Mouse (Mus musculus) thymus, adult 2 months (tissue): ENCODE results near the gene Aldh3b2.

ENCODE experiments used
- CTCF ChIP-seq: fragments of 200-500 bp; IDR thresholded peaks from 2 replicates; pipeline ENCODE4 v1.5.1; 2012; ENCODE audit warnings: mild to moderate bottlenecking, control low read depth, low read length, moderate library complexity, borderline replicate concordance; ENCODE audit not compliant: control insufficient read depth, poor library complexity, insufficient read depth; ENCODE audit errors: extremely low read depth
- POLR2A ChIP-seq: fragments of 200-500 bp; IDR thresholded peaks from 2 replicates; pipeline ENCODE4 v1.6.1; 2012; ENCODE audit warnings: mild to moderate bottlenecking, low read length, control low read depth, moderate library complexity; ENCODE audit not compliant: control insufficient read depth, poor library complexity, insufficient read depth; ENCODE audit errors: extremely low read depth

DNA sequence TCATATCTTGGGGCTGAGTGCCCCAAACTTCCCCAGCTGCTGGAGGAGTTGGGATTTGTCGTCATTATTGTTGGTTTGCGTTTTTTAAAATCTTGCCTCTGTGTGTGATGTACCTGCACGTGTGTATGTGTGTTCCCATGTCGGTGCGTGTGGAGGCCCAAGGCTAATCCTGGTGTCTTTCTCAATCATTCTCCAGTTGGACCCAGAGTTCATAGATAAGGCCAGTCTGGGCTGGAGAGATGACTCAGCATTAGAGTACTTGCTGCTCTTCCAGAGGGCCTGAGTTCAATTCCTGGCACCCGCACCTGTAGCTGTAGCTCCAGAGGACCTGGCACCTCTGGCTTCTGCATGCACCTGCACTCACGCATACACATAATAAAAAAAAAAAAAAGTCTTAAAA is 47.3 kb upstream of the Aldh3b2 start:
- TF ChIP-seq CTCF (no peak), POLR2A (no peak)
